Mouse (Mus musculus): ENCODE results near the gene Igfbp4. TPM values are rescaled to one million over a fixed set of nuclear protein-coding genes. Genes with fewer than 3 reads are reported as not detected.

Gene Igfbp4
- 168 and 194 TPM in 2 replicates for polyA plus RNA-seq (2015; fragmentation: Nextera tagmentation; extraction: Ambion mirVana)

GRCm38 (mm10) chr11:99041051-99041729, at the start of gene Igfbp4:
TSS of gene Igfbp4 (plus strand) at chr11:99041244.
- Histone ChIP-seq H3K9ac (peak within 1 kb of the TSS; percentile 73), H3K36me3 (no peaks in the 10 kb centered on the region; the same call in 1 of the 2 replicates), H3K27me3 (peaks cover 60% of the 10 kb centered on the region), H3K27ac (peak within 1 kb of the TSS; percentile 78), H3K9me3 (replicated peaks) (no peaks in the 10 kb centered on the region), H3K4me1 (replicated peaks) (peaks cover 59% of the 10 kb centered on the region), H3K4me3 (replicated peaks) (peak within 1 kb of the TSS; percentile 65), H3K4me2 (peak within 1 kb of the TSS; percentile 63)
- under 1% methylated on average over 61 of the region's 63 CpGs for WGBS (ENCODE audit: insufficient replicate concordance)
- ATAC-seq (ENCODE audit: low read depth) (peak; percentile 24; the same call in 1 of the 2 replicates), DNase-seq (no peak)

GRCm38 (mm10) chr11:98995987-98996386, 45.1 kb upstream of the Igfbp4 start:
- no peak overlapping the region for H3K27ac ChIP-seq
- 91% methylated on average over 7 of the region's 7 CpGs for WGBS (ENCODE audit: insufficient replicate concordance)
- ATAC-seq (ENCODE audit: low read depth): no peak

GRCm38 (mm10) chr11:98997659-98998058, 43.4 kb upstream of the Igfbp4 start:
- H3K9me3 ChIP-seq (replicated peaks): no peaks in the 10 kb centered on the region
- no peak overlapping the region for H3K27ac ChIP-seq
- WGBS (ENCODE audit: insufficient replicate concordance): 91% methylated on average over 4 of the region's 4 CpGs
- no peak overlapping the region for H3K4me2 ChIP-seq
- DNase-seq (no peak), ATAC-seq (ENCODE audit: low read depth) (no peak)
- H3K36me3 ChIP-seq: peaks cover 100% of the 10 kb centered on the region
- no peak overlapping the region for H3K4me3 ChIP-seq (replicated peaks)
- H3K4me1 ChIP-seq (replicated peaks): no peaks in the 10 kb centered on the region
- no peaks in the 10 kb centered on the region for H3K27me3 ChIP-seq
- no peak overlapping the region for H3K9ac ChIP-seq

More at GRCm38 (mm10) chr11:98995987-98996386, 45.1 kb upstream of the Igfbp4 start:
- Histone ChIP-seq H3K4me2 (no peak overlapping the region), H3K4me1 (replicated peaks) (no peaks in the 10 kb centered on the region), H3K4me3 (replicated peaks) (no peak overlapping the region), H3K27me3 (no peaks in the 10 kb centered on the region), H3K36me3 (peaks cover 100% of the 10 kb centered on the region), H3K9ac (no peak overlapping the region), H3K9me3 (replicated peaks) (no peaks in the 10 kb centered on the region)
- no peak for DNase-seq

- Histone ChIP-seq H3K27ac (no peak overlapping the region), H3K4me1 (replicated peaks) (no peaks in the 10 kb centered on the region), H3K36me3 (peaks cover 100% of the 10 kb centered on the region), H3K9me3 (replicated peaks) (no peaks in the 10 kb centered on the region), H3K4me3 (replicated peaks) (no peak overlapping the region), H3K9ac (no peak overlapping the region), H3K27me3 (no peaks in the 10 kb centered on the region), H3K4me2 (no peak overlapping the region)
- DNase-seq: no peak
- no peak for ATAC-seq (ENCODE audit: low read depth)
Measured at GRCm38 (mm10) chr11:98998776-98999175, 42.3 kb upstream of the Igfbp4 start.

- H3K9me3 ChIP-seq (replicated peaks): no peaks in the 10 kb centered on the region
- no peak overlapping the region for H3K4me3 ChIP-seq (replicated peaks)
- ATAC-seq (ENCODE audit: low read depth) (no peak), DNase-seq (no peak)
- H3K4me1 ChIP-seq (replicated peaks): no peaks in the 10 kb centered on the region
- no peak overlapping the region for H3K9ac ChIP-seq
- WGBS (ENCODE audit: insufficient replicate concordance): 91% methylated on average over 11 of the region's 11 CpGs
- H3K36me3 ChIP-seq: peaks cover 100% of the 10 kb centered on the region
- no peaks in the 10 kb centered on the region for H3K27me3 ChIP-seq
- H3K27ac ChIP-seq: no peak overlapping the region
- H3K4me2 ChIP-seq: no peak overlapping the region
Measured at GRCm38 (mm10) chr11:98999243-98999642, 41.8 kb upstream of the Igfbp4 start.

GRCm38 (mm10) chr11:99006788-99007187, 34.3 kb upstream of the Igfbp4 start:
- H3K36me3 ChIP-seq: peaks cover 100% of the 10 kb centered on the region
- no peak for ATAC-seq (ENCODE audit: low read depth)
- no peak overlapping the region for H3K27ac ChIP-seq
- H3K4me2 ChIP-seq: no peak overlapping the region
- no peaks in the 10 kb centered on the region for H3K4me1 ChIP-seq (replicated peaks)
- WGBS (ENCODE audit: insufficient replicate concordance): 92% methylated on average over 9 of the region's 9 CpGs
- no peaks in the 10 kb centered on the region for H3K27me3 ChIP-seq
- DNase-seq: no peak
- H3K9ac ChIP-seq: no peak overlapping the region
- no peaks in the 10 kb centered on the region for H3K9me3 ChIP-seq (replicated peaks)
- H3K4me3 ChIP-seq (replicated peaks): no peak overlapping the region

GRCm38 (mm10) chr11:99010124-99010523, 30.9 kb upstream of the Igfbp4 start:
- no peak overlapping the region for H3K4me3 ChIP-seq (replicated peaks)
- no peak for ATAC-seq (ENCODE audit: low read depth)
- WGBS (ENCODE audit: insufficient replicate concordance): 43% methylated on average over 4 of the region's 4 CpGs
- no peak overlapping the region for H3K27ac ChIP-seq
- no peak overlapping the region for H3K9ac ChIP-seq
- peaks cover 100% of the 10 kb centered on the region for H3K36me3 ChIP-seq
- H3K9me3 ChIP-seq (replicated peaks): no peaks in the 10 kb centered on the region
- DNase-seq: no peak
- H3K4me1 ChIP-seq (replicated peaks): no peaks in the 10 kb centered on the region
- H3K4me2 ChIP-seq: no peak overlapping the region
- H3K27me3 ChIP-seq: no peaks in the 10 kb centered on the region

GRCm38 (mm10) chr11:99010706-99011105, 30.3 kb upstream of the Igfbp4 start:
- no peak overlapping the region for H3K9ac ChIP-seq

GRCm38 (mm10) chr11:99013856-99014255, 27.2 kb upstream of the Igfbp4 start:
- no peak for ATAC-seq (ENCODE audit: low read depth)
- WGBS (ENCODE audit: insufficient replicate concordance): 89% methylated on average over 1 of the region's 1 CpGs
- H3K27ac ChIP-seq: no peak overlapping the region

More at GRCm38 (mm10) chr11:99010706-99011105, 30.3 kb upstream of the Igfbp4 start:
- Histone ChIP-seq H3K4me3 (replicated peaks) (no peak overlapping the region), H3K4me2 (no peak overlapping the region), H3K27ac (no peak overlapping the region), H3K27me3 (no peaks in the 10 kb centered on the region), H3K9me3 (replicated peaks) (no peaks in the 10 kb centered on the region), H3K36me3 (peaks cover 100% of the 10 kb centered on the region), H3K4me1 (replicated peaks) (no peaks in the 10 kb centered on the region)
- WGBS (ENCODE audit: insufficient replicate concordance): 96% methylated on average over 5 of the region's 5 CpGs
- DNase-seq: no peak
- no peak for ATAC-seq (ENCODE audit: low read depth)

GRCm38 (mm10) chr11:99019844-99020243, 21.2 kb upstream of the Igfbp4 start:
- Histone ChIP-seq H3K9me3 (replicated peaks) (no peaks in the 10 kb centered on the region), H3K27ac (no peak overlapping the region), H3K9ac (no peak overlapping the region), H3K27me3 (no peaks in the 10 kb centered on the region), H3K4me1 (replicated peaks) (peaks cover 36% of the 10 kb centered on the region), H3K36me3 (peaks cover 82% of the 10 kb centered on the region), H3K4me2 (peak overlapping the region; percentile 10), H3K4me3 (replicated peaks) (no peak overlapping the region)
- ATAC-seq (ENCODE audit: low read depth) (no peak), DNase-seq (no peak)
- 92% methylated on average over 6 of the region's 6 CpGs for WGBS (ENCODE audit: insufficient replicate concordance)

More at GRCm38 (mm10) chr11:99013856-99014255, 27.2 kb upstream of the Igfbp4 start:
- DNase-seq: no peak
- Histone ChIP-seq H3K9ac (no peak overlapping the region), H3K4me2 (no peak overlapping the region), H3K9me3 (replicated peaks) (no peaks in the 10 kb centered on the region), H3K36me3 (peaks cover 100% of the 10 kb centered on the region), H3K4me3 (replicated peaks) (no peak overlapping the region), H3K27me3 (no peaks in the 10 kb centered on the region), H3K4me1 (replicated peaks) (0 out of 2 replicates have a peak, but pooled peaks cover under 1% of the 10 kb centered on the region)

GRCm38 (mm10) chr11:99022384-99022933, 18.6 kb upstream of the Igfbp4 start:
- ATAC-seq (ENCODE audit: low read depth) (no peak), DNase-seq (no peak)
- peak overlapping the region; percentile 92 for H3K9ac ChIP-seq
- H3K27me3 ChIP-seq: no peaks in the 10 kb centered on the region
- peak overlapping the region; percentile 78 for H3K4me3 ChIP-seq (replicated peaks)
- H3K4me2 ChIP-seq: peak overlapping the region; percentile 80
- H3K4me1 ChIP-seq (replicated peaks): peaks cover 47% of the 10 kb centered on the region
- peaks cover 56% of the 10 kb centered on the region for H3K36me3 ChIP-seq
- H3K27ac ChIP-seq: peak overlapping the region; percentile 19; the same call in 1 of the 2 replicates
- H3K9me3 ChIP-seq (replicated peaks): no peaks in the 10 kb centered on the region
- 72% methylated on average over 5 of the region's 5 CpGs for WGBS (ENCODE audit: insufficient replicate concordance)

Measured in liver, embryonic 13.5 days (tissue).